Mouse (Mus musculus): Measurements from ENCODE around the gene Hoxd8. TPM values are rescaled to one million over a fixed set of nuclear protein-coding genes. Genes with fewer than 3 reads are reported as not detected.

Hoxd8 gene
- polyA plus RNA-seq, 1 experiment from 2014 or later, result 1.3 TPM

DNA sequence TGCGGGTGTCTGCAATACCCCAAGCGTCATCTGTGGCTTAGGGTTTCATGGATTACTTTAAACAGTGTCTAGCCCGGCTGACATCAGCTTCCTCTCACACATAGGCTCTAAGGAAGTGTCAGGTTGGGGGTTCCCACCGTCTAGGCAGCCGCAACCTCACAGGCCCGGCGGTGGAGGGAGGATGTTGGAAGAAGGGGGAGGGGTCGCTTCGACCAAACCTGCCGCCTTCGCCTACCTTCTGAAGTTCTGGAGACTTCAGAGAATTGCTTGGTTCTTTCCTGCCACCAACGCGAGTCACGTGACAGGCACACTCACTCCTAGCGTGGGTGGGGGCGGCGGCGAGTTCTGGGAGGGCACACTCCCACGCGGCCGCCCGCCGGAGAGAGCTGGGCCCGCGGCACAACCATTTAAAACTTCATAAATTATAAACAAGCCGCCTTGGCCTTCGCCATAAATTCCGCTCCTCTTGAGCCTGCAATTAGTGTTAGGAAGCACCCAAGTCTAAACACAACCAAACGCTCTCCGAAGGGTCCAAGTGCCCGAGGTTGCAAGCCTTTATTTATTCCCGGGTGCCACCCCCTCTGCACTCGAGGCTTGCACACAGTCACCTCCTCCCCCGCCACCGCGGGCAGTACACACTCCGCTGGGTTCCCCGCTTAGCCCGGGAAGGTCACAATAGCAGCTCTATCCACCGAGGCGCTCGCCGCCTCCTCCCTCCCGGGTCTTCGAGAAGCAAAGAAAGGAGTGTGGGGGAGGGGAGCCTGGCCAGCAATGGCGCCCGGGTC lies 45.1 kb downstream of the Hoxd8 start:
- TF ChIP-seq CTCF (IDR thresholded peaks at IDR 0.05; ENCODE audit: low read depth) (no peak), EP300 (optimal IDR thresholded peaks at IDR 0.05) (no peak)
- Histone ChIP-seq H3K9me3 (ENCODE audit: control insufficient read depth, low read length) (no peaks in the 10 kb centered on the region), H3K27me3 (ENCODE audit: control insufficient read depth, insufficient read depth, low read length) (peaks cover 54% of the 10 kb centered on the region), H3K27ac (replicated peaks) (no peak overlapping the region), H3K4me2 (replicated peaks; ENCODE audit: low read depth) (peak overlapping the region; percentile 39), H3K9ac (ENCODE audit: low read length) (no peak overlapping the region), H3K4me1 (replicated peaks; ENCODE audit: control insufficient read depth, insufficient read depth) (no peaks in the 10 kb centered on the region; the same call in 1 of the 2 replicates), H3K36me3 (ENCODE audit: control insufficient read depth, insufficient read depth, low read length) (no peaks in the 10 kb centered on the region), H3K4me3 (ENCODE audit: low read depth, low read length) (peak overlapping the region; percentile 20)
- no peak for DNase-seq (ENCODE audit: low spot score)
- WGBS, result 2% methylated on average over 47 of the region's 47 CpGs
- 0 out of 2 replicates have a peak, but pooled peaks have one; percentile 23 for ATAC-seq (ENCODE audit: low FRiP score, low TSS enrichment)

DNA sequence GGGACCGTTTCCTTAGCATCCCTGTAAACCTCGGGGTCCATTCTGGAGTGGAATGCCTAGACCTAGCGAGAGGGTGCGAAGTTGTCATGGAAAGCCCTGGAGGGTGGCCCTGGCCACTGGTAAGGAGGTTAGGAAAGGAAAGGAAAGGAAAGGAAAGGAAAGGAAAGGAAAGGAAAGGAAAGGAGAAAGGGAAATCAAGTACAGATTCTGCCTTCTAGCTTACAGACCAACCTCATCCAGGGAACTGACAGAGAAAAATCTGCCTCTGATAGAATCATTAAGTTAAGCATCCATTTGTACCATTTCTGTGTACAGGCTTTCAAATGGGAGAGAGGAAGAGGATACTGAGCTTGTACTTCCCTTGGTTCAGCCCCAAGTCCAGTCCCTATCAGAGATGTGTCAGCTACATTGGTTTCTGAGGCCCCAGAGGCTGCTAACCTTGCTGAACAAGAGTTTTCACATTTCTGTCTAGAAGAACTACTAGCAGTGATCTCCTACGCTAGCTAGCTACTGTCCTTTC lies 46.4 kb downstream of the Hoxd8 start:
- ATAC-seq (ENCODE audit: low FRiP score, low TSS enrichment) (no peak), DNase-seq (ENCODE audit: low spot score) (no peak)
- H3K9ac ChIP-seq (ENCODE audit: low read length), result no peak overlapping the region
- no peaks in the 10 kb centered on the region for H3K36me3 ChIP-seq (ENCODE audit: control insufficient read depth, insufficient read depth, low read length)
- no peak overlapping the region for H3K4me2 ChIP-seq (replicated peaks; ENCODE audit: low read depth)
- 41% methylated on average over 5 of the region's 5 CpGs for WGBS
- TF ChIP-seq CTCF (IDR thresholded peaks at IDR 0.05; ENCODE audit: low read depth) (no peak), EP300 (optimal IDR thresholded peaks at IDR 0.05) (no peak)
- no peak overlapping the region for H3K27ac ChIP-seq (replicated peaks)
- H3K4me1 ChIP-seq (replicated peaks; ENCODE audit: control insufficient read depth, insufficient read depth), result no peaks in the 10 kb centered on the region; the same call in 1 of the 2 replicates
- H3K9me3 ChIP-seq (ENCODE audit: control insufficient read depth, low read length), result no peaks in the 10 kb centered on the region
- no peak overlapping the region for H3K4me3 ChIP-seq (ENCODE audit: low read depth, low read length)
- H3K27me3 ChIP-seq (ENCODE audit: control insufficient read depth, insufficient read depth, low read length), result peaks cover 48% of the 10 kb centered on the region

DNA sequence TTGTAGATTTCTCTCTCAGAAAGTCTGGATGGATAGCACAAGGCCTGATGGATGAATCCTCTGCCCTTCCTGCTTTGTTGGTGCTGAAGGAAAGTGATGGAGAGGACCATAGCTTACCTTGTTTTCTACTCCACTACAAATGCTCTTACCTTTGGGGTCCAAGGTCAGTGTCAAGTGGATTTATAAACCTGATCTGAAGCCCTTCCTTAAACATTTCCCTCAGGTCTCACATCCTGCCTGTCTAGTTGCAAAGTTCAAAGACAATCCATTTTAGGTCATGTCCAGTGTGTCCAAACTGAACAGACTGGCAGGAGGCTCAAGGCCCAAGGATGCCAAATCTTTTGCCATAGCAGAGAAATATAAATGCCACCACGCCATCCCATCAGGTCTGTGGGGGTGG lies 47.4 kb downstream of the Hoxd8 start:
- no peak for DNase-seq (ENCODE audit: low spot score)
- TF ChIP-seq CTCF (IDR thresholded peaks at IDR 0.05; ENCODE audit: low read depth) (no peak), EP300 (optimal IDR thresholded peaks at IDR 0.05) (no peak)
- Histone ChIP-seq H3K4me3 (ENCODE audit: low read depth, low read length) (no peak overlapping the region), H3K4me2 (replicated peaks; ENCODE audit: low read depth) (no peak overlapping the region), H3K27ac (replicated peaks) (no peak overlapping the region), H3K9me3 (ENCODE audit: control insufficient read depth, low read length) (no peaks in the 10 kb centered on the region), H3K36me3 (ENCODE audit: control insufficient read depth, insufficient read depth, low read length) (no peaks in the 10 kb centered on the region), H3K9ac (ENCODE audit: low read length) (no peak overlapping the region), H3K4me1 (replicated peaks; ENCODE audit: control insufficient read depth, insufficient read depth) (no peaks in the 10 kb centered on the region; the same call in 1 of the 2 replicates), H3K27me3 (ENCODE audit: control insufficient read depth, insufficient read depth, low read length) (peaks cover 42% of the 10 kb centered on the region)
- 90% methylated on average over 1 of the region's 1 CpGs for WGBS
- no peak for ATAC-seq (ENCODE audit: low FRiP score, low TSS enrichment)

DNA sequence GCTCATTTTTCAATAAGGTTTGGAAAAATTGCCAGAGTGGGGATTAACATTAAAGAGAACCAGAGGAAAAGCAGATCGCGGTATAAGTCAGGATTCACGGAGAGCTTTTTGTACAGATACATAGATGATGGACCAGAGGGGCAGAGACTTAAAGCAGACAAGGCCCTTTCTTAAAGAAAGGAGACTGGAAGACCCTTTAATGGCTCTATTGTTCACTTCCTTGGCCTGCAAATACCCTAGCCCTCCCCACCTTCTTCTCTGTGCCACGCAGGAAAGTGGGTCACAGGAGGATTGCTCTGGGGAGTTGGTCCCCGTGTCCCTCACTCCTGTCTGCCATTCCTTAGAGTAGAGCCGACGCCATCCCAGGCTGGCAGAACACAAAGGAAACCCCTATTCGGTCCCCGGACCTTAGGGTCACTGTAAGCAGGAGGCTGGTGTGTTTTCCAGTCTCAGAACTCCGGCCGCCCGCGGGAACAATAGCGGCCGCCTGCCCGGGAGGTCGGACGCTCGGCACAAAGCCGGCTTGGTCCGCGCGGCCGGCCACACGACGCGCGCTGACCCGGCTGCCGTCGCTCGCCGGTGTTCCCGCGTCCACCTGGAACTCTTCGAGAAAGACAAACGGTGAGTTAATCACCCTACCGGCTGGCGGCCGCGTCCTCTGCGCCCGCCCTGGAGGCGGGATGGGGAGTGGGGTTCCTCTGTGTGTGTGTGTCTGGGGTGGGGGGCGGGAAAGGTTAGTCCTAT lies 48.2 kb downstream of the Hoxd8 start:
- ATAC-seq (ENCODE audit: low FRiP score, low TSS enrichment), result no peak

DNA sequence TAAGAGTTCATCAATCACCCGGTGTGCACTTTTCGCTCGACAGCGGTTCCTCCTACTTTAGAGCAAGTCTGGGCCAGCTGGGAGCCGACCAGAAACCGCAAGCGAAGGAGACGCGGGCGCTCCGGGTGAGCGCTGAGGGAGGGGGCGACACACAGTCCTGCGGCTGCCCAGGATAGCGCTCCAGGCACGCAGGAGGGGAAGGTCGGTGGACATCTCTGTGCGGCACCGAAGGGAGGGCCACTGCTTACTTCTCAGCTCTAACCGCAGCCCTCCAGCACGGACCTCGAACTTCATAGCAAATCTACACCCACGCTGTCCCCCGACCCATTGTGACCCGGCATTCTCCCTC lies 48.7 kb downstream of the Hoxd8 start:
- no peaks in the 10 kb centered on the region; the same call in 1 of the 2 replicates for H3K4me1 ChIP-seq (replicated peaks; ENCODE audit: control insufficient read depth, insufficient read depth)
- H3K9me3 ChIP-seq (ENCODE audit: control insufficient read depth, low read length), result no peaks in the 10 kb centered on the region
- DNase-seq (ENCODE audit: low spot score), result no peak
- peak overlapping the region; percentile 29 for H3K4me3 ChIP-seq (ENCODE audit: low read depth, low read length)
- no peak overlapping the region for H3K27ac ChIP-seq (replicated peaks)
- peak overlapping the region; percentile 46 for H3K4me2 ChIP-seq (replicated peaks; ENCODE audit: low read depth)
- H3K36me3 ChIP-seq (ENCODE audit: control insufficient read depth, insufficient read depth, low read length), result no peaks in the 10 kb centered on the region
- TF ChIP-seq CTCF (IDR thresholded peaks at IDR 0.05; ENCODE audit: low read depth), result no peak
- H3K27me3 ChIP-seq (ENCODE audit: control insufficient read depth, insufficient read depth, low read length), result peaks cover 36% of the 10 kb centered on the region
- 4% methylated on average over 15 of the region's 25 CpGs for WGBS
- no peak overlapping the region for H3K9ac ChIP-seq (ENCODE audit: low read length)
- ATAC-seq (ENCODE audit: low FRiP score, low TSS enrichment), result peak; percentile 40; the same call in 1 of the 2 replicates

More for the DNA sequence above, 48.2 kb downstream of the Hoxd8 start:
- Histone ChIP-seq H3K4me3 (ENCODE audit: low read depth, low read length) (peak overlapping the region; percentile 29), H3K4me2 (replicated peaks; ENCODE audit: low read depth) (peak overlapping the region; percentile 46), H3K9me3 (ENCODE audit: control insufficient read depth, low read length) (no peaks in the 10 kb centered on the region), H3K27ac (replicated peaks) (no peak overlapping the region), H3K27me3 (ENCODE audit: control insufficient read depth, insufficient read depth, low read length) (peaks cover 37% of the 10 kb centered on the region), H3K4me1 (replicated peaks; ENCODE audit: control insufficient read depth, insufficient read depth) (no peaks in the 10 kb centered on the region; the same call in 1 of the 2 replicates), H3K36me3 (ENCODE audit: control insufficient read depth, insufficient read depth, low read length) (no peaks in the 10 kb centered on the region), H3K9ac (ENCODE audit: low read length) (no peak overlapping the region)
- DNase-seq (ENCODE audit: low spot score), result no peak
- no peak for TF ChIP-seq EP300 (optimal IDR thresholded peaks at IDR 0.05)
- TF ChIP-seq CTCF (IDR thresholded peaks at IDR 0.05; ENCODE audit: low read depth), result no peak
- 5% methylated on average over 45 of the region's 45 CpGs for WGBS

All from stomach, postnatal 0 days (tissue).